Mouse (Mus musculus) heart, postnatal 0 days (tissue): ENCODE measurements around the gene Dhrs2. TPM values are rescaled to one million over a fixed set of nuclear protein-coding genes. Genes with fewer than 3 reads are reported as not detected.

Experiments used
- ATAC-seq: fragments of 200-750 bp; cut with Nextera tagmentation; 2 replicates; pipeline ENCODE4 v1.8.0; 2017; ENCODE audit warnings: low read depth, moderate number of reproducible peaks, moderate library complexity; ENCODE audit not compliant: insufficient read depth
- DNase-seq: peaks from one replicate; pipeline ENCODE4 v3.0.0-alpha.2; 2016; ENCODE audit warnings: low spot score
- H3K27ac ChIP-seq: fragments of 300-500 bp; sonication (generic); 2 replicates; pipeline ENCODE4 v1.5.1; 2014; ENCODE audit warnings: low read depth, mild to moderate bottlenecking
- H3K27me3 ChIP-seq: fragments of 300-500 bp; sonication (generic); 2 replicates; pipeline ENCODE4 v1.6.1; 2014; ENCODE audit warnings: low read length, mixed read lengths; ENCODE audit not compliant: control insufficient read depth, insufficient read depth
- H3K36me3 ChIP-seq: fragments of 300-500 bp; sonication (generic); replicated peaks from 2 replicates; pipeline ENCODE4 v1.6.1; 2014; ENCODE audit warnings: low read length, mixed read lengths; ENCODE audit not compliant: control insufficient read depth, insufficient read depth
- H3K4me1 ChIP-seq: fragments of 300-500 bp; sonication (generic); 2 replicates; pipeline ENCODE4 v1.6.1; 2014; ENCODE audit warnings: antibody characterized with exemption; ENCODE audit not compliant: control insufficient read depth, insufficient read depth
- H3K4me2 ChIP-seq: fragments of 300-500 bp; sonication (generic); 2 replicates; pipeline ENCODE4 v1.6.1; 2014; ENCODE audit warnings: low read depth, mild to moderate bottlenecking, low read length, moderate library complexity
- H3K4me3 ChIP-seq: fragments of 300-500 bp; sonication (generic); 2 replicates; pipeline ENCODE4 v1.5.1; 2014; ENCODE audit warnings: low read depth, low read length
- H3K9ac ChIP-seq: fragments of 300-500 bp; sonication (generic); replicated peaks from 2 replicates; pipeline ENCODE4 v1.6.1; 2014; ENCODE audit warnings: low read depth, low read length, mixed read lengths
- H3K9me3 ChIP-seq: fragments of 300-500 bp; sonication (generic); replicated peaks from 2 replicates; pipeline ENCODE4 v1.6.1; 2016; ENCODE audit warnings: low read length; ENCODE audit not compliant: control insufficient read depth
- CTCF ChIP-seq: IDR thresholded peaks from 2 replicates; pipeline ENCODE4 v1.5.1; 2016; ENCODE audit warnings: antibody characterized with exemption, control low read depth, low read depth
- EP300 ChIP-seq: IDR thresholded peaks from 2 replicates; pipeline ENCODE4 v1.6.1; 2016; ENCODE audit warnings: antibody characterized with exemption, low read depth
- WGBS: fragments of 180-500 bp; shearing (Covaris S2); extraction: QIAGEN DNeasy Blood & Tissue Kit; methylation state at CpG from one replicate; pipeline ENCODE4 v1.1.7; 2014; 5-methylcytosine and 5-hydroxymethylcytosine counted together
- polyA plus RNA-seq: library from polyadenylated mRNA; unstranded; fragments of >200 nt; fragmentation: Nextera tagmentation; extraction: Ambion mirVana; gene quantifications from 2 replicates; pipeline ENCODE4 v1.2.1, GENCODE M21; 2015
- total RNA-seq: library from RNA; depleted of rRNA; stranded (reverse); fragments of >200 nt; gene quantifications from 2 replicates; pipeline ENCODE4 v1.2.3, GENCODE M21; 2014; ENCODE audit warnings: low replicate concordance

The Dhrs2 gene
- total and polyA plus RNA-seq, 2 experiments from 2014 or later = not detected

DNA sequence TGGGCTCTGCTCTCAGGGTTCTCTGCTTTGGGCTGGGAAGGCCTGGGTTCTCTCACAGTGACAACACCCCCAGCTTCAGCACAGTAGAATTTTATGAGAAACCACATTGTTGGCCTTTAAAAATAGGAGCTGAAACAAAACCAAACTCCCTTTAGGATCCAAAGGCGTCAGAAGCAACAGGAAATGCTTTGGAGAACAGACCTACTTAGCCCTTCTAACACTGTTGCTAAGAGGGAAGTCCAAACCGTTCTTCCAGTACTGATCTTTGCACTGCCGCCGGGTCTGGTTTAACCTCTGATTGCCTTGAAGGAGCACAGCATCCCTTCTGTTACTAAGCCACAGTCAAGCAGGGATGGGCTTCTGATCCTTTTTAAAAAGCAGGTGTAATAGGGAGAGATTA, 33.3 kb upstream of the Dhrs2 start:
- no peaks in the 10 kb centered on the region for H3K9me3 ChIP-seq
- H3K4me1 ChIP-seq = no peaks in the 10 kb centered on the region
- no peak overlapping the region for H3K4me2 ChIP-seq
- H3K27me3 ChIP-seq = no peaks in the 10 kb centered on the region
- WGBS = 36% methylated on average over 4 of the region's 4 CpGs
- H3K4me3 ChIP-seq = no peak overlapping the region
- ATAC-seq (no peak), DNase-seq (no peak)
- H3K36me3 ChIP-seq = no peaks in the 10 kb centered on the region
- H3K9ac ChIP-seq = no peak overlapping the region
- TF ChIP-seq CTCF = no peak
- TF ChIP-seq EP300 = no peak
- H3K27ac ChIP-seq = no peak overlapping the region

DNA sequence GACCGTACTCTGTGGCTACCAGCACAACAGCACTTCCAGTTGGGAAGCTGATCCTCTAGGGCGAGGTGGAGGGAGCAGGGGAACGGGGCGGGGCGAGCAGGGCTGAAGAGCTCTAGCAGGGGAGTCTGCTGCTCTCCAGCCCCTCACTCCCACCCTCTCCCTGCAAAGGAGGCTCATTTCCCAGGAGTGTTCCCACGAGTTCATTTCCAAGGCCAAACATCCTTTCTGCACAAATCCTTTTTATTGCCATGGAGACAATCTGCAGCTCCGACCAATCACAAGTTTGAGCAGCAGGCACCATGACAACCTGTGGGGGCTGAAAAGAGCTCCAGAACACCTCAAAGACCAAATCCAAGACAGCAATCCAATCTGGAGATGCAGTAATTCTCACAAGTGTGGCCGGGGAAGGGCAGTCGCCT, 32.4 kb upstream of the Dhrs2 start:
- H3K4me2 ChIP-seq = no peak overlapping the region
- no peak overlapping the region for H3K27ac ChIP-seq
- ATAC-seq = no peak
- no peaks in the 10 kb centered on the region for H3K4me1 ChIP-seq
- no peaks in the 10 kb centered on the region for H3K27me3 ChIP-seq
- DNase-seq = no peak
- H3K4me3 ChIP-seq = no peak overlapping the region
- no peak for TF ChIP-seq EP300
- no peak for TF ChIP-seq CTCF
- WGBS = 55% methylated on average over 9 of the region's 9 CpGs
- H3K36me3 ChIP-seq = no peaks in the 10 kb centered on the region
- no peak overlapping the region for H3K9ac ChIP-seq
- H3K9me3 ChIP-seq = no peaks in the 10 kb centered on the region

DNA sequence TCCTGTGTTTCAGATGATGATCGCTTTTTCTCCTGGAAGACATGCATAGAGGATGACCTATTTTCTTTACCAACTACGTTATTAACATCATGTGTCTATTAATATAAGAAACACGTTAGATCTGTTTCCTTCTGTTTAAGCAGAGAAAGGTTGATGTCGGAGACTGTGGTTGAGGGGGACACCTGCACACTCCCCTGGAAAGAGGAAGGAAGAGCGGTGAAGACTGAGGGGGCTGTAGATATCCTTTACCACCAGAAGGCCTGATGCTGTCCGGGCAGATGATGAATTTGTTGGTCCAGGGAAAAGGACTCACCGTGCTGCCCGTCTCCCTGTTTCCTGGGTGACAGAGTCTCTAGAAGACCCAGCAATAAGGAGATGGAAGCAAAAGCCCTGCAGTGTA, 28.5 kb upstream of the Dhrs2 start:
- Histone ChIP-seq H3K4me1 (peaks cover 5% of the 10 kb centered on the region; the same call in 1 of the 2 replicates), H3K9ac (no peak overlapping the region), H3K4me2 (no peak overlapping the region), H3K27ac (no peak overlapping the region), H3K9me3 (no peaks in the 10 kb centered on the region), H3K36me3 (no peaks in the 10 kb centered on the region), H3K4me3 (no peak overlapping the region), H3K27me3 (no peaks in the 10 kb centered on the region)
- ATAC-seq (no peak), DNase-seq (no peak)
- TF ChIP-seq CTCF = no peak
- TF ChIP-seq EP300 = no peak
- 87% methylated on average over 8 of the region's 8 CpGs for WGBS

DNA sequence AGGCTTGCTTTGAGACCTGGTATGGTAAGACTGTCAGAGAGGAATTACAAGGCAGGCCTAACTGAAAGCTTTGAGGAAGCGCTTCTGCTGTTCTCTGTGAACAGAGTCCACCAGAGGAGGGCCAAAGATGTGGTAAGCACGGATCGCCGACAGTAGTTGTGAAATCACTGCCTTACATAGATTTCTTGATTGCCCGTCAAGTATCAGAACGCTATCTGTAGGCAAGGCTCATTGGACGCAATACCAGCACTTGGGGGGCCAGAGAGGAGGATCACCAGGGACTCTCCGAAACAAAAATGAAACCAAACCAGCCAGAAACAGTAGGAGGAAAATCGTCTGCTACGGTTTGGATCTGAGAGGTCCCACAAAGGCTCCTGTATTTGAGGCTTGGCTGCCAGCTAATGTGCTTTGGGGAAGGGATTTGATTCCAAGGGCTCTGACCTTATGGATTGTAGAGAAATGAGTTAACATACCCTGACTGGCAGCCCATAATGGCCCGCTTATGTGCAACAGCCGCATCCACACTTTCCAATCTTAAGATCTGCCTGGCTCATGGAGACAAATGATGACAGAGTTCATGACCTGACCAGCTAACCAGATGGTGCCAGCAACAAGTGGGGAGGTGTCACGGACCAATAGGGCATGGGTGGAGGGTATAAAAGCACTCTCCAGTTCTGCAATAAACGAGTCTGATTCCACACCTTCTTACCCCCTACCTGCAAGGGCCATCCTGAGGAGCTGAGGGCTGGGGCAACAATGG, 27.8 kb upstream of the Dhrs2 start:
- 77% methylated on average over 14 of the region's 14 CpGs for WGBS
- Histone ChIP-seq H3K4me1 (peaks cover 5% of the 10 kb centered on the region; the same call in 1 of the 2 replicates), H3K27ac (no peak overlapping the region), H3K36me3 (no peaks in the 10 kb centered on the region), H3K4me3 (peak overlapping the region; percentile 4; the same call in 1 of the 2 replicates), H3K27me3 (no peaks in the 10 kb centered on the region), H3K9me3 (no peaks in the 10 kb centered on the region), H3K4me2 (peak overlapping the region; percentile 7; the same call in 1 of the 2 replicates), H3K9ac (no peak overlapping the region)
- TF ChIP-seq CTCF (no peak), EP300 (no peak)
- ATAC-seq = no peak
- no peak for DNase-seq

DNA sequence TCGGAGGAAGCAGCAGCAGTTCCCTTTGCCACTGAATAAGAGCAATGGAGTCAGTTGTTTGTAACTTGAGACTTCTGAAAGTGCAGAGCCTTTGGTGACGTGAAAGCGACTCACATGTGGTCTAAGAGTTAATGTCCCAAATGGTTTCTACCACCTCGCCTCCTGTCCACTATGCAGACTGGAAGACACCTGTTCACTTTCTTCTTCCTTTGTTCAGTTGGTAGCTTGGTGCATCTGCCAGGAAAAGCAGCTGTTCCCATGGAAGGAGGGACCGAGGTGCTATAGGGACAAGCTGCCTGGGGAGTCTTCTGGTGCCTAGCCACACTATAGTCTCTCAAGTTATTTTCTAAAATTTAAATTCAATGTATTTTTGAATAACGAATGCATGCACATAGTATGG, 27.0 kb upstream of the Dhrs2 start:
- Histone ChIP-seq H3K9me3 (no peaks in the 10 kb centered on the region), H3K36me3 (no peaks in the 10 kb centered on the region), H3K4me2 (no peak overlapping the region), H3K4me1 (peaks cover 5% of the 10 kb centered on the region; the same call in 1 of the 2 replicates), H3K27me3 (no peaks in the 10 kb centered on the region), H3K27ac (no peak overlapping the region), H3K4me3 (no peak overlapping the region), H3K9ac (no peak overlapping the region)
- no peak for ATAC-seq
- TF ChIP-seq EP300 = no peak
- no peak for TF ChIP-seq CTCF
- no peak for DNase-seq
- WGBS = 62% methylated on average over 6 of the region's 6 CpGs

GRCm38 (mm10) chr14:55197121-55197520, 24.7 kb upstream of the Dhrs2 start:
- Histone ChIP-seq H3K36me3 (no peaks in the 10 kb centered on the region), H3K9ac (no peak overlapping the region), H3K9me3 (no peaks in the 10 kb centered on the region), H3K4me2 (no peak overlapping the region), H3K27ac (no peak overlapping the region), H3K4me1 (peaks cover 5% of the 10 kb centered on the region; the same call in 1 of the 2 replicates), H3K27me3 (no peaks in the 10 kb centered on the region), H3K4me3 (no peak overlapping the region)
- 51% methylated on average over 2 of the region's 2 CpGs for WGBS
- DNase-seq (no peak), ATAC-seq (no peak)
- TF ChIP-seq EP300 = no peak
- TF ChIP-seq CTCF = no peak
